Mouse (Mus musculus): ENCODE data around the gene Nsf.
A peak's percentile ranks its signal among the peaks of the same experiment; 100 is the strongest.
"Not testable (repeated sequence)": the region's sequence is repeated elsewhere in the genome, so short reads cannot be mapped to it uniquely, and the experiment has no call there.

Nsf gene

DNA sequence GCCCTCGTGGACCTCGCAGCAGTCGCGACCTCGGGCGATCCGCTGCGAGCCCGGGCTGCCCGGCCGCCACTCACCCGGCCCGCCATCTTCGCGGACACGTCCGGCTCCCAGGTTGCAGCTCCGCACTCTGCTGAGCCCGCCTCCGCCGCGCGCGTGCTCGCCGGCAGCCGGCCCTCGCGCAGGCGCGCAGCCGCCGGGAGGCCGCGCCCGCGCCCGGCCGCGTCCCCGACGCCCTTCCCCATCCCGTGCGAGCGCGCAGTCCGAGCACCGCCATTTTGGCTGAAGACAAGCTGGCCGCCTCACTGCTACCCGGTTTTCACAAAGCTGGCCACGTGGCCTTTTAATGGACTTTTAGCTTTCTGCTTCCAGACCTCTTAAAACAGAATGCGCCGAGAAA, at the start of gene Nsf:
Gene Nsf, minus strand, starts transcription at position 161 of the 397 bp plus-strand sequence.
- peak; percentile 83 for DNase-seq (ENCODE audit: low read depth, low spot score)

DNA sequence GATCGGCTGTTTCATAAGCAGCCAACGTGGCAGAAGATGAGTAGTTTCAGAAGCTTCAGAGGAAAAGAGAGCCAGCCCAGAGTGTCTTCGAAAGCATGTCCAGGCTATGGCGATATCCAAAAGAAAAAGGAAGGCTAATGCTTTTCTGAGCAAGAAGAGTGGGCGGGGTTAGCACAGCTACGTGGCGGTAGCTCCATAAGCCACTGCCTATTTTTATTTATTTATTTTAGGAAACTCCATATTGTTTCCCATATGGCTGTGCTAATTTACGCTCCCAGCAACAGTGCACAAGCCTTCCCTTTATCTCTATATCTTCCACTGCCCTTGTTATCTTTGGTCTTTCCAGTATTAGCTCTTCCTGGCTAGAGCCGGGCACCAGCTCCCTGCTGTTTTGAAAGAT, 49.5 kb upstream of the Nsf start:
- DNase-seq (ENCODE audit: low read depth, low spot score): no peak

DNA sequence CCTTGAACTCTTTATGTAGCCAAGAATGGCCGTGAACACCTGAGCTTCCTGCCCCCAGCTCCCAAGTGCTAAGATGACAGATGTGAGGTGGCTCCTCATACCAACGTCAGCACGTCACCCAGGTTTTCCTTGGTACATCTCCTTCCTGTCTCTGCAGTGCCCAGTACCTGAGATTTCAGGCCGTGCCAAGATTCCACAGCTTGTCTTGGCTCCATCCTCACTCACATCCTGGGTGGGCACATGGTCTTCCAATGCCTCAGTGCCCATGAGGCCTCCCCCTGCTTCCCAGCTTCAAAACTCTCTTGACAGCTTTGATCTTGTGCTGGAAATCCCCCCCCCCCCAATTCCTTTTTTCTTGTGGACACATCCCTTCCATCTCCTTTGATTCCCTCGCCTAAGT, 48.3 kb upstream of the Nsf start:
- DNase-seq (ENCODE audit: low read depth, low spot score): no peak

- no peak for DNase-seq (ENCODE audit: low read depth, low spot score)
Measured at GRCm38 (mm10) chr11:104001395-104001955, 47.6 kb upstream of the Nsf start.

DNA sequence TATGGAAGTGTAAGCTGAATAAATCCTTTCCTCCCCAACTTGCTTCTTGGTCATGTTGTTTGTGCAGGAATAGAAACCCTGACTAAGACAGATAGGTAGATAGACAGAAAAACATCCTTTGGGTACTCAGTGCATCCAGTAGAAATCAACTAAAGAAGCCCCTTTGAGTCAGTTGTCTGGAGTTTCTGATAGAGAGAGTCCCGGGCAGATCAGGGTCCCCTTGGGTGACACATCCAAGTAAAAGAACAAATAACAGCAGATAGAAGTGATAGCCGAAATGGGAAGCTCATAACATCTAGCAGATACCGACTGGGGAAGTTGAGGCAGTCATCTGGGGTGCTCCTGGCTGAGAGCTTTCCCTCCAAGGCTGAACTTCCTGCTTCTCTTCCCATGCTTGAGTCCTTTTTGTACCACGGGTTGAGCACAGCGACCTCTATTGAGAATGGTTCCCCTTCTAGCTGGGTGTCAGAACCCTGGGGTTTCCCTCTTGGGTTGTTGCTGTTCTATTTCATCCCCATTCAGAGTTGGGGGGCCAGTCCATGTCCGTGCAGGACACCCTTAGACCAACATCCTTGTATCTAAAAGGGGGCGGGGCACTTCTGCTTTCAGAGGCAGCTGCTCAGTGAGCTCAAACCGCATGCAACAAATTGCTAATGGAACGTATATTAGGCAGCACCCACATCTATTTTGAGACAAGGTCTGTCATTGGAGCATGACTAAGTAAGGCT, 47.0 kb upstream of the Nsf start:
- no peak for DNase-seq (ENCODE audit: low read depth, low spot score)

GRCm38 (mm10) chr11:103998737-103999136, 44.9 kb upstream of the Nsf start:
- DNase-seq (ENCODE audit: low read depth, low spot score): no peak

- peak; percentile 60 for DNase-seq (ENCODE audit: low read depth, low spot score)
Measured at GRCm38 (mm10) chr11:103997385-103997784, 43.5 kb upstream of the Nsf start.

DNA sequence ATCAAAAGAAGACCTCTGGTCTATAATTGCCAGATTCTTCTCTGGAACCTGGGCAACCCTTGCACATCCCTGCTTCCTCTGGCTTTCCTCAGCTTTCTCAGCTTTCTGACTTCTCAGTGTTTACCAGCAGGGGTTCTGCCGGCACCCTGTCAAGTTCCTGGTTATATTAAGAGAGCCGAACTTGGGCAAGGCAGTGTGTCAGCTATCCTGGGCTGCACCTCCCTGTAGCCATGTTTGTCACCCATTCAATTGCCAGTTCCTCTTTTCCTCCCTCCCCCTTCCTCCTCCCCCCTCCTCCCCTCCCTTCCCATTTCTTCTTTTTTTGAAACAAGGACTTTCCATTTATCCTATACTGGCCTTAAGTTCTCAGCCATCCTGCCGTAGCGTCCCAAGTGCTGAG, 38.8 kb upstream of the Nsf start:
- DNase-seq (ENCODE audit: low read depth, low spot score): no peak

GRCm38 (mm10) chr11:103990049-103990557, 36.2 kb upstream of the Nsf start:
- DNase-seq (ENCODE audit: low read depth, low spot score): not testable (repeated sequence)

- peak; percentile 84 for DNase-seq (ENCODE audit: low read depth, low spot score)
Measured at GRCm38 (mm10) chr11:103987423-103987822, 33.6 kb upstream of the Nsf start.

DNA sequence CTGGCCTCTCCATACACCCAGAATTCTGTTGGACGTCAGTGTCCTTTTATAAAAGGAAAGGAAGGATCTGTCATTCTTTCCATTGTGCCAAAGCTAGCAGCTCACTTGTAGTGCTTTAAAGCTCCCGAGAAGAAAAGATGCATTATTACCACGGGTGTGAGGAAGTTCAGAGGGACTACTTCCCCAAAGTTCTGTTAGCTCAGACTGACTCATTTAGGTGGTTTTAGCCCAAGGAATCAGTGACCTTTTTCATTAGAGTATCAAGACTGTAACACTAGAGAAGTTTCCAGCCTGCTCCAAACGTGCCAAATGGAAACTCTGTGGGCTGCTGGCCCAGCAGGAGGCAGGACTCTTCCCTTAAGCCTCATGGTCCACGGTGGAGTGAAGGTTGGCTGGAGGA, 30.2 kb upstream of the Nsf start:
- DNase-seq (ENCODE audit: low read depth, low spot score): no peak

DNA sequence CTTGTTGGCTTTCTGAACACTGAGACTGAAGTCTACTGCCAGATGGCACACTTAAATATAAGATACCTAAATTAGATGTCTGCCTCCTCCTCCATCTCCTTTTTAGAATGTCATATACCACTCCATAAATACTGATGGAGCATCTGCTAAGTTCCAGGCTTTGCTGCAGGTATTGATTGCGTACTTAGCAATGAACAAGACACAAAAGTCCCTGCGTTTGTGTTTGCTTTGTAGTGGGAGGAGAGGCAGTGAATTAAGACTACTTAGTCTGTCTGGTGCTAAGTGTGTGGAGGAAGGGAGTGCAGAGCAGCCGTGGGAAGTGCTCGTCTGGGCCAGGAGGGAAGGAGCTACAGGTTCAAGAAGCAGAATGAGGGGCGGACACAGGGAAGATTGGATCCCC, 28.0 kb upstream of the Nsf start:
- no peak for DNase-seq (ENCODE audit: low read depth, low spot score)

DNA sequence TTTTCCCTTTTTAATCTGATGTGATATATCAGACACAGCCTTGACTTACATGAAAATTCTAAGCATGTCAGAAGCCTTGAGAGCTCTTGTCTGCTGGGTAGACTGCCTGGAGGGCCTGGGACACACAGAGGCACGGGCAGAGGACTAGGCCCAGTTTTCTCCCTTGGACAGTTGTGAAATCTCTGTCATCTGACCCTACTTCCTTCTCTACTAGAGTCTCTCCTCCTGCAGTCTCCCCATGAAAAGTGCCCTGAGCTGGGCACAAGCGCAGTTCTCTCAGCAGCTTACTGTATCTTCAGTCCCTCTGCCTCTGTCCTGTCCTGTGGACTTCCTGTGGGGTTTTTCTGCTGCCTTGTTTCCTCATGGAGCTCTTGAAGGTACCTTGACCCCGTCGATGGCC, 25.5 kb upstream of the Nsf start:
- DNase-seq (ENCODE audit: low read depth, low spot score): no peak

DNA sequence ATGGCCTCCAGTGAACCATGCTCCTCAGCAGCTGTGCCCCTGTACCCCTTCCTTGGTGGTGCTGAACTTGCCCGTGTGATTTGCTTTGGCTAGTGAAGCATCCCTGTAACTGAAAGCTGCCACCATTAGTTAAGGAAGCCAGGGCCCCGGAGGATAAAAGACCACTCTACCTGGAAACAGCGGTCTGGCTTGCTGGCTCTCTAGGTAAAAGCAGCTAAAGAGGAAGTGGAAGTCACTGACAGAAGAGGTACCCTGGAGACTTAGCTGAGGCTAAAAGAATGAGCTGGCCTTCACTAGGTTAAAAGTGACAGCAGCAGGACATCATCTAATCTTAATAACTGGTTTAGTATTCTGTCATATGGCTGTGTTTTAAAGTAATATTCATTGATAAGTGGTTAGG, 17.0 kb upstream of the Nsf start:
- DNase-seq (ENCODE audit: low read depth, low spot score): no peak

DNA sequence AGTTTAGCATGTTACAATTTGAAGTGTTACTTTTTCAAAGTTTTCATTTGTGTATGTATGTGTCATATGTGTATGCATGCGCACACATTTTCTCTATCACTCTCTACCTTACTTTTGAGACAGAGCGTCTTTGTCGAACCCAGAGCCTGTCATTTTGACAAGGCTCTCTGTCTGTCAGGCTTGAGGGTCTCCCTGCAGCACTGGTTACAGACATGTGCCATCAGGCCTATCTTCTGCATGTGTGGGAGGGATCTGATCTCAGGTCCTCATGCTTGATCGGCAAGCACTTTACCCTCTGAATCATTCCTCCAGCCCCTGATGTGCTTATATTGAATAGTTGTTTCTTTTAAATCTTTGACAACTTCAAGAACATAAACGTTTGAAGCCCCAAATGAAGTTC, 15.4 kb upstream of the Nsf start:
- no peak for DNase-seq (ENCODE audit: low read depth, low spot score)

DNA sequence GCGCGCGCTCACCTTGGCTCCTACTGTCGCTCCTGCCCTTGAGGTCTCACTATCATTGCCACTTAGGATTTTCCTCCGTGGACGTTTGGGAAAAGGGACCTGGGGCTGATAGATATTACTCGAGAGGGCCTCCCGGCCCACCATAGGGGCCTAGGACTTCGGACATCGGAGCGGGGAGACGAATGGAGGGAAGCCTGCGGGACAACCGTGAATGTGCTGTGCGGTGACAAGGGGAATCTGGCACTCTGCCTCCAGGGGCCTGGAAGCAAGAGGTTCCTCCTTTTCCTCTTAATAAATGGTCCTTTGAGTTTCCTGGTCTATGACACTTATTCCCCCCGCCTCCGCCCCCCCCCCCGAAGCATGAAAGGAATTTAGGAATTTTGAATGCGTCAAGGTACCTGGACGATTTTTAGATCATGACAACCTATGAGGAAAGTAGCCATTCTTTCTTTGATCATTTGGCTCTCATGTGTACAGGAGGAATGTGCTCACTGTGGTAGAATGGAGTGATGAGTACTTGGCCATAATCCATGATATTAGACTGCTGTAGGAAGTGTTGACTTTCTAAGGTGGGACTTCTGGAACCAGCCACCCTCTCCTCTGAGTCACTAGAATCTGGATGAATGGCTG, 13.4 kb upstream of the Nsf start:
- DNase-seq (ENCODE audit: low read depth, low spot score): no peak

DNA sequence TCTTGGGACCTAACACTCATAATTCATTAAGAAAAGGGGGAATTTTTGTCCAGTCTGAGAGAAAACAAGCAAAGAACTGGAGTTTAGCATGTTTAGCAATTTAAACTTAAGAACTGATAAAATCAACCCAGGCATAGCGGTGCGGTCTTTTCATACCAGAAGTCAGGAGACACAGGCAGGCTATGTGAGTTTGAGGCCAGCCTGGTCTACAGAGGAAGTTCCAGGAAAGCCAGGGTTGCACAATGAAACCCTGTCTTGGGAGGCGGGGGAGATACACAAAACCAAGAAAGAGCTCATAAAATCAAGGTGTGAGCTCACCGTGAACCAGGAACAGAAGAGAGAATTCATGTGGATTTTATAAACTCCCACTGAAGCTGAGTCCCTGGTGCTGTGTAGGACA, 3.0 kb upstream of the Nsf start:
- DNase-seq (ENCODE audit: low read depth, low spot score): no peak

- no peak for DNase-seq (ENCODE audit: low read depth, low spot score)
Measured at GRCm38 (mm10) chr11:103953032-103953895, 592 bp downstream of the Nsf start.

DNA sequence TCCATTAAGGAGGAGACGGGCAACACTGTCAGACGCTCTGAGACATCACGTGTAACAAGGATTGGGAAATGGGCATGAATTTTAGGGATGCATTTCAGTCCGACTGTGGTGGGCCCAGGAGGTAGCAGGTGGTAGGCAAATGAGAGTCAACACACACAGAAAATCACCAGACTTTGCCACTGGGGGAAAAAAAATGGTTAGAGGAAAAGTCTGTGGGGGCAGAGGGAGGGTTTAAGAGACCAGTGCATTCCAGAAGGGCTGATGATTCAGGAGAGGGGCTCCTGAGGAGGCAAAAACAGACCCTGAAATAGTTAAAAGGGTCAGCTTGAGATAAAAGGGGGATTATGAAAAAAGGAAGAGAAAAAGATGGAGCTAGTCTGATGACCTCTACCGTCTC, 1.2 kb downstream of the Nsf start:
- no peak for DNase-seq (ENCODE audit: low read depth, low spot score)

DNA sequence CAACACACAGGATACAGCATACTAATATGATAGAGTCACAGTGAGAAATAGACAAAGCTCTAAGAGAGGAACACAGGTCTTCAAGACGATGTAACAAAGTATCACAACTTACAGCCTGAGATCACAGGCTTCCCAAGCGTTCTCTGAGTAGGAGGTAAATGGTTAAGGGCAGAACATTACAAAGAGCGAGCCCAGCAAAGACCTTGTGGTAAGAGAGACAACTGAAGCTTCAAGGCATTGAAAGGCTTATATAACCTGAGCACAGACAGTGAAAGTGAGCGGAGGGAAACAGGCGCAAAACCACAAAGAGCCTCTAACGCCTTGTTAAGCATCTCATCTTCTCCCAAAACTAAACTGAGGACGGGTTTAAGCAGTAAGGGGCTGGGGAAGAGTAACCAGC, 2.8 kb downstream of the Nsf start:
- no peak for DNase-seq (ENCODE audit: low read depth, low spot score)

DNA sequence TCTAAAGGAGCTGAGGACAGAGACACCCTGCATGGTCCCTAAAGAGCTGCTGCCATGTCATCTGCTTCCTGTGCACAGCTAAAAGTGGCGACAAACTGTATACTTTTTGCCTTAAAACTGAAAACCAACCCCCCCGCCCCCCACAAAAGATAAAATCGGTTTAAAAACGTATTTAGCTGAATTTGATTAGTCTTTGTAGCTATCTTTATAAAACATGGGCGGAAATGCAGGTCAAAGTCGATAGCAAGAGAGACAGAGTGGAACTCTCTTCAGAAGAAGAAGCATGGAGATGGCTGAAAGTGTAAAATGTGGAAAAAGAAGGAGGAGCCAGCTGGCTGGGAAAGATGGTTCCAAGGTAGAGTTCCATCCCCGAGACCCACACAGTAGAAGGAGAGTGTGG, 4.9 kb downstream of the Nsf start:
- no peak for DNase-seq (ENCODE audit: low read depth, low spot score)

GRCm38 (mm10) chr11:103942740-103943139, 11.1 kb downstream of the Nsf start:
- no peak for DNase-seq (ENCODE audit: low read depth, low spot score)

All from retina, postnatal 7 days (tissue).